Mouse (Mus musculus): ENCODE measurements around the gene Gabrd. TPM values are rescaled to one million over a fixed set of nuclear protein-coding genes. Genes with fewer than 3 reads are reported as not detected.
A peak's percentile ranks its signal among the peaks of the same experiment; 100 is the strongest.

Gene Gabrd
- total RNA-seq, 2 experiments from 2014 or later: 0.11 to 0.25 TPM

DNA sequence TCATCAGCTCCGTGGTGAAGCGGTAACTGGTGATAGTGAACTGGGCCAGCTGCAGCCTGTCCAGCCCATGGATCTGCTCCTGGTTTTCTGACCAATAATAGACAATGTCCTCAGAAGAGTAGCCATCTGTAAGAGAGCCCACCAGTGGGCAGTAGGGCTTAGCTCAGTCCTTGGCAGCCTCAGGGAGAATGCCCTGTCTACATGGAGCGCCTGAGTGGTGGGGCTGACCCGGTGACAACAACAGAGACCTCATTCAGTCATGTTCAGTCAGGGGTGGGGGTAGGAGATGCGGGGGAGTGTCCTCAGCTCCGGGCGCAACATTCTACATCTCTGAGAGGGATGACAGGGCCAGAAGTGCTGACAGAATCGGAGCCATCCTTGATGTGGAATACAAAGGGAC, 10.7 kb downstream of the Gabrd start:
- no peak for ATAC-seq (ENCODE audit: poor library complexity, severe bottlenecking)

DNA sequence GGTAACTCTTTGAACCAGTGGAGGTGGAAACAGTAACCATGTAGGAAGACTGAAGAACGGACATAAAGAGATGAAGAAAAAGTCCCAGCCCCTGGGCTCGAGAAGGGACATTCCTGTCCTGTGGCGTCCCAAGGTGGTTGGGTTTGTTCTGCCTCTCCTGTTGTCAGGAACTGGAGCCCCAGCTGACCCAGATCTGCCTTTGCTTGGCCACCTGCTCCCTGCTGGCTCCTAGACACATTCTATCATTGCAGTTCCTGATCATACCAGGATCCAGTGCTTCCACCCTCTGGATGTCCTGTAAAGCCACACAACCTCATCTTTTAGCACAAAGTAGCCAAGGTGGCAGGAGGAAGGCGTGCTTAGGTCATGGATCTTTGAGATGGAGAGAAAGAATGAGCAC, 14.6 kb downstream of the Gabrd start:
- no peak for ATAC-seq (ENCODE audit: poor library complexity, severe bottlenecking)

DNA sequence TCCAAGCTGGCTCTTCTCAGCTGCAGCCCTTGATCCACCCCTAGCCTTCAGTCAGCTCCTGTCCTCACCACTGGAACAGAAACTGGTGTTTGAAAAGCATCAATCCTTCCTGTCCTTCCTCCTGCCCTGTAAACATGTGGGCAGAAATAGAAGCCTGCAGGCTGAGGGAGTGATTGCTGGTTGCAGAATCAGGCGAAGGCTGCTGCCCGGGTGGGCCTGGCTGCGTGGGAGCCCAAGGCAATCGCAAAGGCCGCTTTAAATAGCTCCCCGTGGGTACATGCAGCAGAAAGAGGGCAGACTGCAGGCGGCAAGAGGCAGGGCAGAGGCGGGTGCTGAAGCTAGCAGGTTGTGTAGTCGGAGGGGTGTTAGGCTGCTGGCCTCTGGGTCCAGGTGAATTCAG, 15.2 kb downstream of the Gabrd start:
- ATAC-seq (ENCODE audit: poor library complexity, severe bottlenecking): no peak

DNA sequence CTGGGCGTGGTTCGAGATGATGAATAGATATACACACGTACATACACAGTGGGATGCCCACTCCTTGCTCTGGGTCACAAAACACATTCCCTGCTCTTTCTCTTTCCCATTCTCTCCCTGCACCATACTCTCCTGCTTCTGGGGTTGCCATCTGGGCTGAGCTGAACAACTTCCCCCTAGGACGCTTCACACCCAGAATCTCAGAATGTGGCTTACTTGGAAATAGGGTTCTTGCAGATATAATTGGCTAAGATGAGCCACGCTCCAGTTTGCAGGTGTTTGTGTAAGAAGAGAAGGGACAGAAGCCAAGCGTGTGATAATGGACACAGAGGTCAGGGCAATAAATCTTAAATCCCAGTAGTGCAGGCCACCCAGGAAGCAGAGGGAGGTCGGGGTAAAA, 15.9 kb downstream of the Gabrd start:
- no peak for ATAC-seq (ENCODE audit: poor library complexity, severe bottlenecking)

DNA sequence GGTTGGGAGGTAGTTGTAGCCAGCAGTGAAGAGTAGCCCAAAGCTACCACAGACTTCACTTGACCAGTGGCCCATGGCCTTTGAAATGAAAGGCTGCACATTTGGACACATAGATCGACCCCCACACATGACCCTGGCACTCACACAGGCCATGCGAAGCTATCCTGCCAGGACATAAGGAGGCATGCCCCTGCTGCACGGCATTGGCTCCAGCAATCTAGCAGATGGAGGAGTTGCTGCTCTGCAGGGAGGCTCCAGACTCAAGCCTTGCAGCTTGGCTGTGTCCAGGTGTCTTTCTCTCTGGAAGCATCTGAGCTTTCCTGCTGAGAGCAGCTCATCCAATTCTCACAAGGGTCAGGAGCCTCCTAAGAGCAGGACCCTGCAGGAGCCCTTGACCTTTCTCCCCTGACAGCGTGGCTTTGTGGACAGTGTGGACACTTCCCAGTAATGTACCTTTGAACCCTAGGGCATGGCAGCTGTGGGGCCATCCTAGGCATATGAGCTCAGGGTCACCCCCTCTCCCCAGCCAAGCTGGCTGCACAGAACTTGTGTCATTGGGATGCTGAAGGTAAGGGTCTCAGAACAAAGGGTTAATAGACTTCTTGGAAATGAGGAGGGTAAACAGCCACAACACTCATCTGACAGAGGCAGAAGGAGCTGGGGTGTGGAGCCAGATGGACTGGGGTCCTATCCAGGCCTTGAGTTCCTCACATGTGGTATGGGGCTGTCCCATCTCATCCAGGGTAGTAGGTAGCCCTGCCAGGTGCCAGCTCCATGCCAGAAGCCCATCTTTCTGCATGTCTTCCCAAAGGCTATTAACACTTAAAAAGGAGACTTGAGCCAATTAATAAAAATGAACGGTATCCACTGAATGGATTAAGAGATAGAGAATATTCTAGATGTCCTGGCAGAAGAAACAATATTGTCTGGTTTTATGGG, 25.8 kb downstream of the Gabrd start:
- no peak for ATAC-seq (ENCODE audit: poor library complexity, severe bottlenecking)

DNA sequence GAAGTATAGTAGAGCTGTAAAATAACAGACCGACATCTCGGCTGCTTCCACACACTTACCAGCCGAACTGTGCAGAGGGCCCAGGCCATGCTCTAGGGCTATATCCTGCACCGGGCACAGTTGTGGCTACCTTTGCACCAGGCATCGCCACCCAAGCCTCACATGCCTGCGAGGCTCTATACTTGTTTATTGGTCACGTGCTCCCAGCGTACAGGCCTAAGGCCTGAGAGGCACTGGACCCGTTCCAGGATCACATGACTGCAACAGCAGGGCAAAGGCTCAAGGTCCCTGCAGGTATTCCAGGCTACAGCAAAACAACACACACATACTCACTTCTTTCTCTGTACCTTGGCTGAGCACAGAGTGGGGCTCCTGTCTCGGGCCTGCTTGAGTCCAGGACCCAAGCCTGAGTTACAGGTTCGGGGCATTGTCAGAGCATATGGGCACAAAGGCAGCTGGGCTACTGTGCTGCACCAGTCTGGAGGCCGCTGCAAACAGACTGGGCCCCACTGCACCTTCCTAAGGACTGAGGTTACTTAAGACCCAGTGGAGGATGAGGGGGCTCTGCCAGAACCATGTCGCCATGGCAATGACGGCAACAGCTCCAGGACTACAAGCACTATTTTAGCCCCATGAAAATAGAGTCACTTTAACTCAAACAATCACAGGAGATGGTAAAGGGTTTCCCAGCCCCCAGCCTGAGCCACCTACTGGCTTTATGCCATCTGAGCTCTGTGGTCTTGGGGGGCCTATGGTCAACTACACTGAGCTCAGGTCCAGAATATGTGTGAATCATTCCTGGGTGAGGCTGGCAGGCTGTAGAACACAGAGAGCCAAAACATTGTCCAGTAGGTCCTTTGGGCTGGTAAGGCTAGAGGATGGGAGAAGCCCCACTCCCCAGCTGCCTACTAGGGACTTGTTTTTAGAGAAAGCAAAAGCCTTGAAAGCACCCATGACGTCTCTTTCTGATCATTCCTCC, 26.9 kb downstream of the Gabrd start:
- ATAC-seq (ENCODE audit: poor library complexity, severe bottlenecking): no peak

DNA sequence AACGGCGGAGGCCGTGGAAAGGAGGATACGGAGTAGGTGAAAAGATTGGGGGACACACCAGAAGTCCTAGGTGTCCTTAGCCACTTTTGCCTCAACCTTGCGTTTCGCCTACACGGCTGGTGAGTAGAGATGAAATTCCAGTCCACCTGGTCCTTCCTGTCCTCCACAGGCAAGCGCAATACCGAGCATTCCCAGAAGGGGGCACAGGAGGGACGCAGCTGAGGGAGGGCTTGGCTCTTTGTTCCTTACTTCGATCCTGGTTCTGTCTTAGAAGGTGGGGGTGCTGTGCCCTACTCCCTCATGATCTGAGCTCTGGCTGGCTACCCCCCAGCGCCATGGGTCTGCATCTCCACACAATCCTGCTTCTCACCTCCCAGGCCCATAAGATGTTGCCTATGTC, 29.2 kb downstream of the Gabrd start:
- ATAC-seq (ENCODE audit: poor library complexity, severe bottlenecking): no peak

DNA sequence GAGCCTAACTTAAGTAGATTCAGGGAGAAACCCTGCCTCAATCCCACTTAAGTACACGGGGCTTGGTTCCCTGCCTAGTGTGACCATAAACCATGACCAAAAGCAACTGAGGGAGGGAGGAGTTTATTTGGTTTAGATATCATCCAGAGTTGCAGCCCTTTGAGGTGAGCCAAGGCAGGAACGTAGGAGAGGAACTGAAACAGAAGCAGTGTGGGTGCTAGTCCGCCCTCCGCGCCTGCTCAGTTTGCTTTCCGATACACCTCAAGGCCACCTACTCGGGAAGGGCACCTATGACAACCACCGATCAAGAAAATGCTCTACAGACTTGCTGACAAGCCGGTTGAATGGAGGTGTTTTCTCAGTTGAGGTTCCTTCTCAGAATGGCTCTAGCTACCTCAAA, 30.2 kb downstream of the Gabrd start:
- ATAC-seq (ENCODE audit: poor library complexity, severe bottlenecking): no peak

DNA sequence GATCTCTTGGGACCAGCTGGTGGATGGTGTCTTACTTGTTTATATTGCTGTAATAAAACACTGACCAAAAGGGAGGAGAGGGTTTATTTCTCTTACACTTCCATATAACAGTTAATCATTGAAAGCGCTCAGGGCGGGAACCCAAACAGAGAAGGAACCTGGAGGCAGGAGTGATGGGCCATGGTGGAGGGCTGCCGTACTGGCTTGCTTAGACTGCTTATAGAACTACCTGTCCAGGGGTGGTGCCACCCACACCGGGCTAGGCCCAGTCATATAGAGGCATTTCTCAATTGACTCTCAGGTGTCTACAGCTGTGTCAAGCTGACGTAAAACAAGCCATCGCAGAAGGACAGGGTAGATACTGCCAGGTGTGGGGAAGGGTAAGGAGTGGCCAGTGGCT, 31.1 kb downstream of the Gabrd start:
- no peak for ATAC-seq (ENCODE audit: poor library complexity, severe bottlenecking)

DNA sequence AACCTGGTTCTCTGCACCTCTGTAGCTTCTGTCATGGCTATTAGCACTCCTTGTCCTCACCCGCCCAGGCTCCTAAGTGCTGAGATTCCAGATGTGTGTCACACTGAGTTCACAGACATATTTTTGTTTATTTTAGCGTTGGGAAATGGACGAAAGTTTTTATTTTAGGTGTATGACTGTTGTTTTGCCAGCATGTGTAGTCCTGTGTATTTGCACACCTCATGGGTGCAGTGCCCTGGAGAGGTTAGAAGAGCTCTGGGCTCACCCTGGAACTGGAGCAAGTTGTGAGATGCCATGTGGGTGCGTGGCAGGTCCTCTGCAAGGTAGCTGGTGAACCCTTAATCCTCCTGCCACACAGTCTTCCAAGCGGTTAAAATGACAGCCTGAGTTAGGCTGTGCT, 35.5 kb downstream of the Gabrd start:
- no peak for ATAC-seq (ENCODE audit: poor library complexity, severe bottlenecking)

DNA sequence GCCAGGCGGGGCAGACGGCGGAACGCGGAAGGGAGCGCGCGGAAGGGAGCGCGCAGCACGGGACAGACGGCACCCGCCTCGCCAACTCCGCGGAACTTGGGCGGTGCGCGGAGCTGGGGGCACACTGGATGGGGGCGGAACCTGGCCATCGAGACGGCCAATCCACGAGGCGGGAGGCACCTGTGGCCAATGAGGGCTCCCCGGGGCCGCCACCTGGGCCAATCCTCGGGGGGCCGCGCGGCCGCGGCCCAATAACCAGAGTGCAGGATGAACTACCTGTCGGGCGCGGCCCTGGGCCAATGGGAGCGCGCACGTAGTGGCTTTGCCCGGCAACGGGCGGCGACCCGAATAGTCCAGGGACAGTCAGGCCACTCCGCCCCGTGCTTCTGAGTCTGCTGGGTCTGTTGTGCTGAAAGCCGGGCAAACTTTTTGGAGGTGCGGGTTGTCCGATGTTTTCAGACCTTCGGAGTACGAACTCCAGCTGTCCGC, 36.6 kb downstream of the Gabrd start, which contains the start of gene Prkcz:
Prkcz (minus strand) TSS at position 59 of the 489 bp plus-strand sequence.
- ATAC-seq (ENCODE audit: poor library complexity, severe bottlenecking): peak; percentile 52

DNA sequence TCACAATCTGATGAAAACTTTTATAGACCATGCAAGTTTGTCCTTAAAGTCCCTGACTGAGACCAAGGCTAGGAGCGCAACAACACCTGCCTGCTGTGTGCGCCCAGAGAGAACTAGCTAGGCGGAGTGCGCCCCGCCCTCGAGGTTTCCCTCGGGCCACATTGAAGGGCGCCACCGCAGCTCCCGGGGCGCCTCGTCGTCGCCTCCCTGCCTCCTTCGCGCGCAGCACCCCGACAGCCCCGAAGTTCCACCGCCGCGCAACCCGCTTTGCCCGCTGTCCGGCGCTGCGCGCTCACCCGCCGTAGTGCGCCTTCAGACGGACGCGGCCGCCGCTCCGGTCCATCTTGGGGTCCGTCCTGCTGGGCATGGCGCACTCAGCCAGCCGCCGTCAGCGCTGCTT, 37.1 kb downstream of the Gabrd start:
- ATAC-seq (ENCODE audit: poor library complexity, severe bottlenecking): no peak

DNA sequence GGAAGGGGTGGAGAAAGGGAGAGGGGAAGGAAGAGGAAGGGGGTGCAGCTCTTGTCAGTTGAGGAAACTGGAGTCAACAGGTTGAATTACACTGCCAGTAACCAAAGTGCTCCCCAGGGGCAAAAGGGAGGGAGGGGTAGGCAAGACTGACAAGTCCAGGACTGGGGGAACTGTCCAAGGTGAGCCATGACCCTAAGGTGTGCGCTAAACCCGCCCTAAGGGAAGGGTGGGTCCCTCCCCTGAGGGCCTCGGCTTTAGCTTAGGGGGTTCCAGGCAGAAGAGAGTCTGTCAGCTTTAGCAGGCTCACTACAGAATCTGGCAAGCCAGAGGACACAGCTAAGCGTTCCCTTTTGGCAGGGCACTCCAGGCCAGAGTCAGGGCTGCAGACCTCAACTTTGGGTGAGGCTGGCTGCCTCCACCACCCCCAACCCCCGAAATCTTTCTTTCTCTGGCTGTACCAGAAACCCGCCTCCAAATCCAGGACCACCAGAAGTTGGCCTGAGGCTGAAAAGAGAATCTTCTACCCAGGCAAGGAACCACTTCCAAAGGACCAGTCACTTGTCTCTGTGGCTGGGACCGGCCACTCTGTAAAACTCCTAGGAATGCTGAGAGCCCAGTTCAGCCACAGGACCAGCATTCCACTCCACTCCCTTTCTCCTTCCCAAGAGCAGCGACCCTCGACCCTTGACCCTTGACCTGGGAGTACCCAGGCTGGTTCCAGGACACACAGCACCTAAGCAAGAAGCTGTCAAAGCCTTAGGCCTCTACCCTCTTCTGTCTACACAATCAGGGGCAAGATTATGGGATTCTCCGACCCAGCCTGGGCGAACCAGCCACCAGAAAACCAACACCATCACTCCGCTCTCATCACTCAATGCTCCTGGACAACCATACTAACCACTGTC, 38.1 kb downstream of the Gabrd start:
- ATAC-seq (ENCODE audit: poor library complexity, severe bottlenecking): no peak

DNA sequence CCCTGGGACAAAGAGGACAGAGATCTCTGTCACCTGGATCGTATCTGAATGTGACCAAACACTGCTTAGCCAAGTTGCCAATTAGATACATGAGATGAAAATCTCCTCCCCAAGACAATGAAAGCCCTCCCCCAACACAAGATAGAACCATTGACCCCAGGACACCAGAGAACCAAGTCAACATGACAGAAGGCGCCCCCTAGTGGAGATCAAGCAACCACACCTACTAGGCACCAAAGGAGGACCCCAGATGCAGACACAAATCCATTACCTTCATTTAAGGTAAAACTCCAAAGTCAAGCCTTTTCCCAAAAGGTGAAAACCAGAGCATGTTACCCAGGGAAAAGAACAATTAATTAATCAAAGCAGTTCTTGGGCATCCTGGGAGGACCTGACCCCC, 40.3 kb downstream of the Gabrd start:
- no peak for ATAC-seq (ENCODE audit: poor library complexity, severe bottlenecking)

DNA sequence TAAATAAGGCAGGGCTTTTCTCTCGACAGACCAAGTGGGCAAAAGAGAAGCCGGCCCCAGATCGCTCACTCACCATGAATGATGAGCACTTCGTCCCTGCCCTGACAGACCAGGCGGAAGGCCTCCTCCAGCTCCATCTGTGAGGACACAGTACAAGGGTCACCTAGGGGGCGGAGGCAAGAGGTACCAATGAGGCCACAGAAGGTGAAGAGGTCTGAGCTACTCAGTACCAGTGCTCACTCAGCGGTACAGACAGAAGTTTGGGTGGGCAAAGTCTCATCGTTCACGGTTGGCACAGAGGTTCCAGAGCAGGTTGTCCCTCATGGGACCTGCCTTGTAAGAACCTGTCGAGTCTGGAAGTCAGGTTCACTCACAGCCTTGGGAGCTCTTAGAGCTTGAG, 41.6 kb downstream of the Gabrd start:
- no peak for ATAC-seq (ENCODE audit: poor library complexity, severe bottlenecking)

DNA sequence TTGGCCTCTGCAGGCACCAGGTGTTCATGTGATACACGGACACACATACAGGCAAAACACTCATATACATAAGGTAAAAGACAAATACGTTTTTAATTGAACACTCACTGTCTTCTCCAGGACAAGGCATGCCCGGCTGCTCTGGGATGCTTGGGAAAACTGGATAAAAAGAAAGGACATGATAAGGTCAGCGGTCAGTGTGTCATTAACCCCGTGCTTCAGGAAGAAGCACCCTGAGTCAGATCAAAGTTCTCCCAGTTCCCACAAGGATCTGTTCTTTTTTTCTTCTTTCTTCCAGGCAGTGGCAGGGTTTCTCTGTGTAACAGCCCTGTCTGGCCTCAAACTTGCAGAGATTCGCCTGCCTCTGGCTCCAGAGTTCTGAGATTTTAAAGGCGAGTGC, 43.4 kb downstream of the Gabrd start:
- ATAC-seq (ENCODE audit: poor library complexity, severe bottlenecking): no peak

DNA sequence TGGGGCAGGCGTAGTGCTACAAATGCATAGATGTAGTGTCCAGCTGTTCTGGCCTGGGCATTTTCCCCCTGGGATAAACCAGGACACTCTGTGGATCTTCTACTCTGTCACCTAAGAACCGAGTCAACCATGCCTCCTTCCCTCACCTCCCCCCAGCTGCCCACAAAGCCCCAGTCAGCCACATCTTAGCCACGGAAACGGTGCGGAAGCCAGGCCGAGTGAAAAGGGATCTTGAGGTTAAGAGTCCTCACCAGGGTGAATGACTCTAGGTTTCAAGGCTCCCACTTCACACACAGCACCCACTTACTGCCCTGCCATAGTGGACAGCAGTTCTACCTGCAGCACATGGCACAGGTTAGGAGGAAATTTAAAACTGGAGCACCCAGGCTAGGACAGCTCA, 43.9 kb downstream of the Gabrd start:
- peak; percentile 51 for ATAC-seq (ENCODE audit: poor library complexity, severe bottlenecking)

DNA sequence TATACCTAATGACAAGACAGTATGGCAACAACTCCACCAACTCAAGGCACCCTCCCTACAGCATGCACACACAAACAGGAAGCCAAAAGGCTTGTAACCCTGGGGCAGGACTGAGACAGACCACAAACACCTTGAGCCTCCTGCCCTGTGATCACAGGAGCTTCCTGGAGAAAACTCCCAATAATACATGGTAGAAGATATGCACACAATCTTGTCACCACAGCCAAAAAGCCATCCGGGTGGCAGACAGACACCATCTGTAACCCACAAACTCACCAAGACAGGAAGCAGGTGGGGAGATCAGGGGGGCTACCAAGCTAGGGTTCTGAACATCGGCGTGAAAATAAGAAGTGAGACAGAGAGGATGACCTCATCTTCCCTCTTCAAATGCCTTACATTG, 45.3 kb downstream of the Gabrd start:
- ATAC-seq (ENCODE audit: poor library complexity, severe bottlenecking): peak; percentile 40

DNA sequence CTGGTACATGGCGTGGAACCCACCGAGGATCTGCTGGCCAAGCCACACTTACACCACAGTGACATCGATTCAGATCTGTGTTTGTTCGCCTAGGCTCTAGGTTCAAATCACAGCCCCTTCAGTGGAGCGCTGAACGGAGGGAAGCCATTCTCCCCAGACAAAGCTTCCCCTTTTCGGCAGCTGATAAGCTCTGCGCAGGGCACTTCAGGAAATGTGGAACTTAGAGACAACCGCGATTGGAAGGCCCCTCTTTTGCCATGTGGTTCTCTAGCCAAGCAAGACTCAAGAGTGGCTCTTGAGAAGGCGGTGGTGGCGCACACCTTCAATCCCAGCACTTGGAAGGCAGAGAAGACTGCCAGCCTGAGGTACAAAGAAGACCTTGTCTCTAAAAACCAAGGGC, 51.6 kb downstream of the Gabrd start:
- no peak for ATAC-seq (ENCODE audit: poor library complexity, severe bottlenecking)

DNA sequence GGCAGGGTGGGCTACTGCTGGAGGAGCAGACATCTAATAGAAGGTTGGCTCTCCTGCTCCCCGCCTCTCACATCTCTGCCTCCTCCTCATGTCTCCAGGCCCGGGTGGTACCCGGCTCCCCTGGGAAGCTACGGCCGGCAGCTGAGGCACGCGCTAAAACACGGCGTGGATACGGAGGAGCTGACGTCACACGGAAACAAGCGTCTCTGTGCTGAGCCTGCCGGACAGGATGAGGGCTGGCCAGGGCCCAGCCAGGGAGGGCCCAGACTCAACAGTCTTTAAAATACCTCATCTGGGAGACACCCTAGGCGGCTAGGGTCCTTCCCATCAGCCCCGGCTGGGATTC, 52.3 kb downstream of the Gabrd start:
- ATAC-seq (ENCODE audit: poor library complexity, severe bottlenecking): 0 out of 2 replicates have a peak, but pooled peaks have one; percentile 27
